Mouse (Mus musculus): ENCODE results near the gene Vmn1r181. TPM values are rescaled to one million over a fixed set of nuclear protein-coding genes. Genes with fewer than 3 reads are reported as not detected.
"Not testable (repeated sequence)": the region's sequence is repeated elsewhere in the genome, so short reads cannot be mapped to it uniquely, and the experiment has no call there.

Vmn1r181 gene
- not detected in 2 replicates for polyA plus RNA-seq (2015; fragmentation: Nextera tagmentation; extraction: Ambion mirVana)

GRCm38 (mm10) chr7:23974315-23974714, at the start of gene Vmn1r181:
Vmn1r181 (plus strand) TSS chr7:23974615.
- H3K27me3 ChIP-seq (ENCODE audit: control insufficient read depth, insufficient read depth, low read length); H3K4me2 ChIP-seq (ENCODE audit: low read depth, low read length); H3K4me1 ChIP-seq (ENCODE audit: control insufficient read depth, insufficient read depth, low read length); H3K9me3 ChIP-seq (replicated peaks; ENCODE audit: control insufficient read depth, low read length); ATAC-seq (replicated peaks; ENCODE audit: extremely low read depth, insufficient read depth, low FRiP score); H3K4me3 ChIP-seq (ENCODE audit: low read length); H3K36me3 ChIP-seq (ENCODE audit: control insufficient read depth, insufficient read depth); H3K27ac ChIP-seq (ENCODE audit: low read length); H3K9ac ChIP-seq (ENCODE audit: low read length): not testable (repeated sequence)
- WGBS = 75% methylated on average over 9 of the region's 9 CpGs

GRCm38 (mm10) chr7:23926678-23927077, 47.7 kb upstream of the Vmn1r181 start, which contains the start of gene Vmn1r179:
Vmn1r179 (plus strand) TSS chr7:23926978.
- Histone ChIP-seq H3K36me3 (ENCODE audit: control insufficient read depth, insufficient read depth) (no peaks in the 10 kb centered on the region), H3K27me3 (ENCODE audit: control insufficient read depth, insufficient read depth, low read length) (no peaks in the 10 kb centered on the region), H3K9ac (ENCODE audit: low read length) (no peak within 1 kb of the TSS), H3K9me3 (replicated peaks; ENCODE audit: control insufficient read depth, low read length) (peaks cover 7% of the 10 kb centered on the region), H3K4me2 (ENCODE audit: low read depth, low read length) (no peak within 1 kb of the TSS), H3K4me1 (ENCODE audit: control insufficient read depth, insufficient read depth, low read length) (no peaks in the 10 kb centered on the region), H3K27ac (ENCODE audit: low read length) (no peak within 1 kb of the TSS), H3K4me3 (ENCODE audit: low read length) (no peak within 1 kb of the TSS)
- 35% methylated on average over 2 of the region's 2 CpGs for WGBS
- no peak for ATAC-seq (replicated peaks; ENCODE audit: extremely low read depth, insufficient read depth, low FRiP score)

DNA sequence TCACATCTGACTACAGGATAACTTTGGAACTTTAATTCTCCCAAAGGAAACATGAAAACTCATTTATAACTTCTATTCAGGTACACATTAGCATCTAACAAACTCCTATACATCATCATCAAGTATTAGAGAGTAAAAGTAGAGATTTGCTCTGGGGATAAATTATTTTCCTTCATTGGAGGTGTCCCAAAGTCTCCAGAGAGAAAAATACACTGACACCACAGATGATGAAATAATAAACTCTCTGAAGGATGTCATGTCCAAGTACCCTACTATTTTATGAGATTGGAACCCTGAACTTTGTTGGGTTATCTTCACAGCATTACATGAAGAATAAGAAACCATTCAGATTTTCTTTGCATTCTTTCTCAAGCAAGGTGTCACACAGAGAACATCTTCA, 24.1 kb upstream of the Vmn1r181 start, which contains the start of gene Vmn1r180:
TSS of gene Vmn1r180 (plus strand) at position 301 of the 400 bp plus-strand sequence.
- Histone ChIP-seq H3K4me2 (ENCODE audit: low read depth, low read length) (no peak within 1 kb of the TSS), H3K36me3 (ENCODE audit: control insufficient read depth, insufficient read depth) (no peaks in the 10 kb centered on the region), H3K9me3 (replicated peaks; ENCODE audit: control insufficient read depth, low read length) (no peaks in the 10 kb centered on the region), H3K9ac (ENCODE audit: low read length) (no peak within 1 kb of the TSS), H3K4me1 (ENCODE audit: control insufficient read depth, insufficient read depth, low read length) (no peaks in the 10 kb centered on the region), H3K27ac (ENCODE audit: low read length) (no peak within 1 kb of the TSS), H3K4me3 (ENCODE audit: low read length) (no peak within 1 kb of the TSS), H3K27me3 (ENCODE audit: control insufficient read depth, insufficient read depth, low read length) (no peaks in the 10 kb centered on the region)
- ATAC-seq (replicated peaks; ENCODE audit: extremely low read depth, insufficient read depth, low FRiP score) = no peak

- 45% methylated on average over 3 of the region's 3 CpGs for WGBS
Observed at GRCm38 (mm10) chr7:23968044-23968443, 6.4 kb upstream of the Vmn1r181 start.

DNA sequence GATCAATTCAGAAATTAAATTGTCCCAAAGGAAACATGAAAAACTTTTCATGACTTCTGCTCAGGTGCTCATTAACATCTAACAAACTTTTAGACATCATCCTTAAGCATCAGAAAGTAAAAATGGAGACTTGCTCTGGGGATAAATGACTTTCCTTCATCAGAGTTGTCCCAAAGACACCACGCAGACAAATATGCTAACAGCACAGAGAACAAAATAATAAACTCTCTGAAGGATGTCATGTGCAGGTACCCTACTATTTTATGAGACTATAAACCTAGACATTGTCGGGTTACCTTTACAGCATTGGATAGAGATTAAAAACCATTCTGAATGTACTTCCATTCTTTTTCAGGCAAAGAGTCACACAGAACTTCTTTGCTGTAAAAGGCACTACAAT, 27.0 kb downstream of the Vmn1r181 start, which contains the start of gene V1rd19:
TSS of gene V1rd19 (plus strand) at position 301 of the 400 bp plus-strand sequence.
- Histone ChIP-seq H3K27me3 (ENCODE audit: control insufficient read depth, insufficient read depth, low read length) (no peaks in the 10 kb centered on the region), H3K4me2 (ENCODE audit: low read depth, low read length) (no peak within 1 kb of the TSS), H3K9ac (ENCODE audit: low read length) (no peak within 1 kb of the TSS), H3K4me1 (ENCODE audit: control insufficient read depth, insufficient read depth, low read length) (no peaks in the 10 kb centered on the region), H3K27ac (ENCODE audit: low read length) (no peak within 1 kb of the TSS), H3K4me3 (ENCODE audit: low read length) (no peak within 1 kb of the TSS), H3K9me3 (replicated peaks; ENCODE audit: control insufficient read depth, low read length) (peaks cover 5% of the 10 kb centered on the region; the same call in 1 of the 2 replicates), H3K36me3 (ENCODE audit: control insufficient read depth, insufficient read depth) (no peaks in the 10 kb centered on the region)
- WGBS = 61% methylated on average over 2 of the region's 2 CpGs
- no peak for ATAC-seq (replicated peaks; ENCODE audit: extremely low read depth, insufficient read depth, low FRiP score)

More at GRCm38 (mm10) chr7:23968044-23968443, 6.4 kb upstream of the Vmn1r181 start:
- not testable (repeated sequence) for H3K9ac ChIP-seq (ENCODE audit: low read length); H3K27ac ChIP-seq (ENCODE audit: low read length); ATAC-seq (replicated peaks; ENCODE audit: extremely low read depth, insufficient read depth, low FRiP score); H3K4me3 ChIP-seq (ENCODE audit: low read length); H3K4me1 ChIP-seq (ENCODE audit: control insufficient read depth, insufficient read depth, low read length); H3K27me3 ChIP-seq (ENCODE audit: control insufficient read depth, insufficient read depth, low read length); H3K36me3 ChIP-seq (ENCODE audit: control insufficient read depth, insufficient read depth); H3K4me2 ChIP-seq (ENCODE audit: low read depth, low read length)
- peaks cover 10% of the 10 kb centered on the region for H3K9me3 ChIP-seq (replicated peaks; ENCODE audit: control insufficient read depth, low read length)

Other genes starting within 250 kb of the Vmn1r181 start
- not detected in 2 replicates for gene Vmn1r174, start 222.3 kb upstream of the Vmn1r181 start, polyA plus RNA-seq (2015; fragmentation: Nextera tagmentation; extraction: Ambion mirVana)
- not detected in 2 replicates for gene Vmn1r175, start 164.0 kb upstream of the Vmn1r181 start, polyA plus RNA-seq (2015; fragmentation: Nextera tagmentation; extraction: Ambion mirVana)
- not detected in 2 replicates for gene Vmn1r176, start 137.2 kb upstream of the Vmn1r181 start, polyA plus RNA-seq (2015; fragmentation: Nextera tagmentation; extraction: Ambion mirVana)
- gene Vmn1r177, start 108.2 kb upstream of the Vmn1r181 start, polyA plus RNA-seq (2015; fragmentation: Nextera tagmentation; extraction: Ambion mirVana) = not detected in 2 replicates
- gene Vmn1r178, start 82.6 kb upstream of the Vmn1r181 start, polyA plus RNA-seq (2015; fragmentation: Nextera tagmentation; extraction: Ambion mirVana) = not detected in 2 replicates
- gene Vmn1r179, start 47.6 kb upstream of the Vmn1r181 start, polyA plus RNA-seq (2015; fragmentation: Nextera tagmentation; extraction: Ambion mirVana) = not detected in 2 replicates
- not detected in 2 replicates for gene Vmn1r180, start 24.0 kb upstream of the Vmn1r181 start, polyA plus RNA-seq (2015; fragmentation: Nextera tagmentation; extraction: Ambion mirVana)
- not detected in 2 replicates for gene V1rd19, start 27.1 kb downstream of the Vmn1r181 start, polyA plus RNA-seq (2015; fragmentation: Nextera tagmentation; extraction: Ambion mirVana)
- 0.01 TPM in 1 of 2 replicates, not detected in the other for gene Vmn1r183, start 78.6 kb downstream of the Vmn1r181 start, polyA plus RNA-seq (2015; fragmentation: Nextera tagmentation; extraction: Ambion mirVana)
- 13.2 and 14.1 TPM in 2 replicates for gene Zfp180, start 107.3 kb downstream of the Vmn1r181 start, polyA plus RNA-seq (2015; fragmentation: Nextera tagmentation; extraction: Ambion mirVana)
- gene Zfp112, start 137.7 kb downstream of the Vmn1r181 start, polyA plus RNA-seq (2015; fragmentation: Nextera tagmentation; extraction: Ambion mirVana) = 5.2 and 6.0 TPM in 2 replicates
- gene Zfp235, start 159.6 kb downstream of the Vmn1r181 start, polyA plus RNA-seq (2015; fragmentation: Nextera tagmentation; extraction: Ambion mirVana) = 8.7 and 9.4 TPM in 2 replicates
- gene Zfp114, start 200.4 kb downstream of the Vmn1r181 start, polyA plus RNA-seq (2015; fragmentation: Nextera tagmentation; extraction: Ambion mirVana) = 2.1 and 3.3 TPM in 2 replicates
- 5.6 and 7.1 TPM in 2 replicates for gene Zfp111, start 236.8 kb downstream of the Vmn1r181 start, polyA plus RNA-seq (2015; fragmentation: Nextera tagmentation; extraction: Ambion mirVana)

Measured in heart, embryonic 16.5 days (tissue).